Mouse (Mus musculus) stomach, embryonic 16.5 days (tissue): ENCODE measurements around the gene Hist1h2bl. TPM values are rescaled to one million over a fixed set of nuclear protein-coding genes. Genes with fewer than 3 reads are reported as not detected.

Experiments
- ATAC-seq: fragments of 200-750 bp; cut with Nextera tagmentation; 2 replicates; pipeline ENCODE4 v1.8.0; 2017; ENCODE audit warnings: moderate number of reproducible peaks, moderate TSS enrichment; ENCODE audit not compliant: insufficient read depth, low FRiP score
- H3K27ac ChIP-seq: fragments of 300-500 bp; sonication (generic); 2 replicates; pipeline ENCODE4 v1.5.1; 2014; ENCODE audit warnings: low read length
- H3K27me3 ChIP-seq: fragments of 300-500 bp; sonication (generic); 2 replicates; pipeline ENCODE4 v1.6.1; 2014; ENCODE audit warnings: low read length, control low read depth, mixed read lengths; ENCODE audit not compliant: control insufficient read depth, insufficient read depth
- H3K36me3 ChIP-seq: fragments of 300-500 bp; sonication (generic); 2 replicates; pipeline ENCODE4 v1.6.1; 2014; ENCODE audit warnings: low read length; ENCODE audit not compliant: control insufficient read depth, insufficient read depth
- H3K4me1 ChIP-seq: fragments of 300-500 bp; sonication (generic); 2 replicates; pipeline ENCODE4 v1.6.1; 2014; ENCODE audit warnings: low read length, control low read depth, mixed read lengths; ENCODE audit not compliant: control insufficient read depth, insufficient read depth
- H3K4me2 ChIP-seq: fragments of 300-500 bp; sonication (generic); 2 replicates; pipeline ENCODE4 v1.6.1; 2014; ENCODE audit warnings: low read depth, low read length, mixed read lengths
- H3K4me3 ChIP-seq: fragments of 300-500 bp; sonication (generic); replicated peaks from 2 replicates; pipeline ENCODE4 v1.5.1; 2014; ENCODE audit warnings: mild to moderate bottlenecking, low read length
- H3K9ac ChIP-seq: fragments of 300-500 bp; sonication (generic); 2 replicates; pipeline ENCODE4 v1.6.1; 2014; ENCODE audit warnings: low read length
- H3K9me3 ChIP-seq: fragments of 300-500 bp; sonication (generic); replicated peaks from 2 replicates; pipeline ENCODE4 v1.6.1; 2016; ENCODE audit warnings: low read length, control low read depth; ENCODE audit not compliant: control insufficient read depth
- WGBS: fragments of 180-500 bp; shearing (Covaris S2); extraction: QIAGEN DNeasy Blood & Tissue Kit; methylation state at CpG from one replicate; pipeline ENCODE4 v1.1.7; 2014; 5-methylcytosine and 5-hydroxymethylcytosine counted together
- microRNA-seq: library from miRNA; unstranded; fragments of <30 nt; microRNA quantifications from one replicate; pipeline ENCODE4, GENCODE M21; 2016
- polyA plus RNA-seq: library from polyadenylated mRNA; unstranded; fragments of >200 nt; fragmentation: Nextera tagmentation; extraction: Ambion mirVana; gene quantifications from 2 replicates; pipeline ENCODE4 v1.2.1, GENCODE M21; 2015

The Hist1h2bl gene
- polyA plus RNA-seq, 1 experiment from 2014 or later = 1.5 TPM

- H3K4me3 ChIP-seq = no peak within 1 kb of the TSS
- WGBS = 84% methylated on average over 2 of the region's 2 CpGs
- no peak within 1 kb of the TSS for H3K4me2 ChIP-seq
- no peak for ATAC-seq
- no peaks in the 10 kb centered on the region for H3K36me3 ChIP-seq
- H3K9ac ChIP-seq = no peak within 1 kb of the TSS
- no peaks in the 10 kb centered on the region for H3K27me3 ChIP-seq
- no peaks in the 10 kb centered on the region for H3K4me1 ChIP-seq
- H3K27ac ChIP-seq = no peak within 1 kb of the TSS
- no peaks in the 10 kb centered on the region for H3K9me3 ChIP-seq
Observed at GRCm38 (mm10) chr13:21677305-21677704, 38.6 kb downstream of the Hist1h2bl start, which contains the start of gene Olfr1360. Olfr1360 (minus strand) TSS chr13:21677405.

Small RNA genes lying within 50 kb of the gene (microRNA-seq; reads per million reads assigned to microRNA genes)
- gene Gm44357 = not detected
- gene Gm44367 = not detected
- gene Gm44454 = not detected

Other genes starting within 250 kb of the Hist1h2bl start
- gene Nkapl, start 247.6 kb downstream of the Hist1h2bl start, polyA plus RNA-seq = 1.3 and 1.6 TPM in 2 replicates
- 2.8 and 3.4 TPM in 2 replicates for gene Zkscan4, start 237.2 kb downstream of the Hist1h2bl start, polyA plus RNA-seq
- gene Gm10065, start 236.7 kb downstream of the Hist1h2bl start, polyA plus RNA-seq = not detected in 2 replicates
- 0.48 and 1.3 TPM in 2 replicates for gene AK157302, start 220.9 kb downstream of the Hist1h2bl start, polyA plus RNA-seq
- 6.7 and 20.9 TPM in 2 replicates for gene Gm11273, start 214.7 kb downstream of the Hist1h2bl start, polyA plus RNA-seq
- gene Zkscan8, start 185.0 kb downstream of the Hist1h2bl start, polyA plus RNA-seq = 6.1 and 6.8 TPM in 2 replicates
- 0.14 and 0.18 TPM in 2 replicates for gene Olfr1366, start 173.3 kb downstream of the Hist1h2bl start, polyA plus RNA-seq
- gene Olfr1535, start 156.2 kb downstream of the Hist1h2bl start, polyA plus RNA-seq = 0.13 TPM in 1 of 2 replicates, not detected in the other
- not detected in 2 replicates for gene Olfr1364, start 134.4 kb downstream of the Hist1h2bl start, polyA plus RNA-seq
- gene Olfr1362, start 102.1 kb downstream of the Hist1h2bl start, polyA plus RNA-seq = not detected in 2 replicates
- gene Olfr11, start 73.6 kb downstream of the Hist1h2bl start, polyA plus RNA-seq = not detected in 2 replicates
- gene Olfr1361, start 52.8 kb downstream of the Hist1h2bl start, polyA plus RNA-seq = not detected in 2 replicates
- not detected in 2 replicates for gene Olfr1360, start 38.7 kb downstream of the Hist1h2bl start, polyA plus RNA-seq
- gene Olfr1359, start 18.0 kb downstream of the Hist1h2bl start, polyA plus RNA-seq = not detected in 2 replicates
- gene Hist1h2ai, start 279 bp upstream of the Hist1h2bl start, polyA plus RNA-seq = 7.3 and 11.8 TPM in 2 replicates
- gene Hist1h3h, start 1.5 kb upstream of the Hist1h2bl start, polyA plus RNA-seq = 4.6 and 5.6 TPM in 2 replicates
- gene Hist1h2bm, start 5.9 kb upstream of the Hist1h2bl start, polyA plus RNA-seq = 1.9 and 2.5 TPM in 2 replicates
- gene Hist1h4j, start 18.9 kb upstream of the Hist1h2bl start, polyA plus RNA-seq = 1.7 and 2.3 TPM in 2 replicates
- gene Hist1h4k, start 34.4 kb upstream of the Hist1h2bl start, polyA plus RNA-seq = 3.9 and 8.4 TPM in 2 replicates
- gene Hist1h2ak, start 37.7 kb upstream of the Hist1h2bl start, polyA plus RNA-seq = 18.1 and 21.5 TPM in 2 replicates
- gene Hist1h2bn, start 38.0 kb upstream of the Hist1h2bl start, polyA plus RNA-seq = 1.3 and 2.9 TPM in 2 replicates
- gene Hist1h1b, start 64.5 kb upstream of the Hist1h2bl start, polyA plus RNA-seq = 9.6 and 10.6 TPM in 2 replicates
- 59.9 and 94.5 TPM in 2 replicates for gene Hist1h3i, start 67.2 kb upstream of the Hist1h2bl start, polyA plus RNA-seq
- 1.9 and 2.6 TPM in 2 replicates for gene Hist1h2an, start 71.1 kb upstream of the Hist1h2bl start, polyA plus RNA-seq
- gene Hist1h2bp, start 71.3 kb upstream of the Hist1h2bl start, polyA plus RNA-seq = 0.77 and 1.4 TPM in 2 replicates
- gene Hist1h2bq, start 94.1 kb upstream of the Hist1h2bl start, polyA plus RNA-seq = 9.1 and 14.2 TPM in 2 replicates
- gene Hist1h2ao, start 94.3 kb upstream of the Hist1h2bl start, polyA plus RNA-seq = 1.5 TPM in 1 of 2 replicates, not detected in the other
- gene Hist1h4m, start 95.6 kb upstream of the Hist1h2bl start, polyA plus RNA-seq = not detected in 2 replicates
- gene Hist1h4n, start 116.1 kb upstream of the Hist1h2bl start, polyA plus RNA-seq = 13.0 and 15.5 TPM in 2 replicates
- 1,905 and 2,657 TPM in 2 replicates for gene Hist1h2ap, start 117.4 kb upstream of the Hist1h2bl start, polyA plus RNA-seq
- gene Hist1h2br, start 117.6 kb upstream of the Hist1h2bl start, polyA plus RNA-seq = 11.8 and 18.5 TPM in 2 replicates
- 5.3 and 6.2 TPM in 2 replicates for gene Zfp184, start 229.0 kb upstream of the Hist1h2bl start, polyA plus RNA-seq